ENCODE assay signal across 8 mouse cellular contexts in genomic region chr10:25200691-25201090, GRCm38 (mm10).
A peak's percentile ranks its signal among the peaks of the same experiment; 100 is the strongest.
DNase-seq lines count a peak whose midpoint lies in the region; ATAC-seq and TF ChIP-seq lines count a peak whose summit lies in the region.
"Had no signal": no experiment of that assay in that cellular context is flagged by ENCODE, and none has a peak within 500 bp of the region (broad histone marks: within the 10 kb centered on the region; RNA-seq: fewer than 3 reads in every experiment).

No protein-coding gene starts in this region.

- H3K4me2 ChIP-seq in kidney, postnatal 0 days (ENCODE audit: low read length): peak overlapping the region; percentile 91
- peak overlapping the region; percentile 67 for H3K4me2 ChIP-seq in forebrain, embryonic 16.5 days (ENCODE audit: low read length)
- peak overlapping the region; percentile 71 for H3K4me2 ChIP-seq in midbrain, embryonic 15.5 days

- H3K9ac ChIP-seq in kidney, postnatal 0 days (ENCODE audit: low read depth, low read length): no peak overlapping the region; the same call in 1 of the 2 replicates
- no peak overlapping the region for H3K9ac ChIP-seq in forebrain, embryonic 16.5 days (replicated peaks; ENCODE audit: low read depth, low read length)
- no peak overlapping the region for H3K9ac ChIP-seq in midbrain, embryonic 15.5 days

- no peak for DNase-seq in kidney, postnatal 0 days (ENCODE audit: low spot score)
- no peak for DNase-seq in kidney, adult 8-10 months
- DNase-seq in brain, embryonic 14.5 days (ENCODE audit: low read depth): peak; percentile 5
- DNase-seq in ovary, postnatal 10 days (ENCODE audit: low spot score): no peak
- no peak for DNase-seq in ovary, postnatal 14 days (ENCODE audit: low spot score)

- no peak overlapping the region for H3K27ac ChIP-seq in kidney, postnatal 0 days
- no peak overlapping the region for H3K27ac ChIP-seq in forebrain, embryonic 16.5 days (ENCODE audit: low read length)
- H3K27ac ChIP-seq in midbrain, embryonic 15.5 days: peak overlapping the region; percentile 68; the same call in 1 of the 2 replicates

- H3K27me3 ChIP-seq in kidney, postnatal 0 days (ENCODE audit: insufficient read depth, low read length): no peaks in the 10 kb centered on the region
- no peaks in the 10 kb centered on the region for H3K27me3 ChIP-seq in forebrain, embryonic 16.5 days (replicated peaks; ENCODE audit: control insufficient read depth, insufficient read depth, low read length)
- no peaks in the 10 kb centered on the region for H3K27me3 ChIP-seq in midbrain, embryonic 15.5 days (replicated peaks)
- H3K27me3 ChIP-seq: Patski had no signal

- H3K9me3 ChIP-seq in kidney, postnatal 0 days (replicated peaks; ENCODE audit: low read length): no peaks in the 10 kb centered on the region
- H3K9me3 ChIP-seq in forebrain, embryonic 16.5 days (ENCODE audit: control insufficient read depth, low read length): no peaks in the 10 kb centered on the region
- no peaks in the 10 kb centered on the region for H3K9me3 ChIP-seq in midbrain, embryonic 15.5 days

- no peaks in the 10 kb centered on the region for H3K36me3 ChIP-seq in kidney, postnatal 0 days (ENCODE audit: insufficient read depth, low read length)
- H3K36me3 ChIP-seq in forebrain, embryonic 16.5 days (ENCODE audit: control insufficient read depth, insufficient read depth): no peaks in the 10 kb centered on the region
- H3K36me3 ChIP-seq in midbrain, embryonic 15.5 days (replicated peaks): no peaks in the 10 kb centered on the region

- H3K4me1 ChIP-seq in kidney, postnatal 0 days (replicated peaks; ENCODE audit: insufficient read depth, low read length): peaks cover 6% of the 10 kb centered on the region
- H3K4me1 ChIP-seq in forebrain, embryonic 16.5 days (replicated peaks; ENCODE audit: control insufficient read depth, insufficient read depth, low read length): peaks cover 4% of the 10 kb centered on the region; the same call in 1 of the 2 replicates
- peaks cover 12% of the 10 kb centered on the region for H3K4me1 ChIP-seq in midbrain, embryonic 15.5 days

- 82% methylated on average over 7 of the region's 7 CpGs for WGBS in kidney, postnatal 0 days
- 81% methylated on average over 7 of the region's 7 CpGs for WGBS in forebrain, embryonic 16.5 days
- WGBS in midbrain, embryonic 15.5 days: 82% methylated on average over 7 of the region's 7 CpGs

- ATAC-seq in kidney, postnatal 0 days (replicated peaks; ENCODE audit: low FRiP score, low read depth): no peak
- no peak for ATAC-seq in forebrain, embryonic 16.5 days
- no peak for ATAC-seq in midbrain, embryonic 15.5 days (replicated peaks)
- ATAC-seq: Patski had no signal

- no peak overlapping the region for H3K4me3 ChIP-seq in kidney, postnatal 0 days (replicated peaks; ENCODE audit: low read depth, low read length)
- no peak overlapping the region for H3K4me3 ChIP-seq in forebrain, embryonic 16.5 days (replicated peaks; ENCODE audit: low read length)
- H3K4me3 ChIP-seq in midbrain, embryonic 15.5 days: peak overlapping the region; percentile 46

- TF ChIP-seq POLR2A in brain, embryonic 14.5 days (IDR thresholded peaks at IDR 0.05; ENCODE audit: borderline replicate concordance, extremely low read depth, insufficient read depth, insufficient read length, poor library complexity, severe bottlenecking): no peak

- no peak for TF ChIP-seq CTCF in kidney, postnatal 0 days (IDR thresholded peaks at IDR 0.05; ENCODE audit: low read depth)
- TF ChIP-seq CTCF in brain, embryonic 14.5 days (IDR thresholded peaks at IDR 0.05; ENCODE audit: borderline replicate concordance, extremely low read depth, insufficient read depth, insufficient read length): no peak
